Mouse (Mus musculus): ENCODE measurements around the gene Emilin1. TPM values are rescaled to one million over a fixed set of nuclear protein-coding genes. Genes with fewer than 3 reads are reported as not detected.

Emilin1 gene
- polyA plus RNA-seq, 1 experiment = 55.6 TPM

- Histone ChIP-seq H3K36me3 (ENCODE audit: control insufficient read depth, insufficient read depth, low read length) (peaks cover 1% of the 10 kb centered on the region; the same call in 1 of the 2 replicates), H3K4me3 (ENCODE audit: insufficient read depth, low read depth, low read length) (no peak overlapping the region), H3K27ac (ENCODE audit: insufficient read depth, low read depth, low read length) (no peak overlapping the region), H3K27me3 (replicated peaks; ENCODE audit: control insufficient read depth, insufficient read depth, low read length) (no peaks in the 10 kb centered on the region), H3K4me1 (ENCODE audit: control insufficient read depth, insufficient read depth, low read length) (peaks cover 20% of the 10 kb centered on the region)
- DNase-seq = no peak
- TF ChIP-seq POLR2A (IDR thresholded peaks at IDR 0.05; ENCODE audit: low read depth, low read length) = no peak
- no peak for TF ChIP-seq CTCF (conservative IDR thresholded peaks at IDR 0.05; ENCODE audit: insufficient read depth, insufficient read length, low read depth, low read length)
- 86% methylated on average over 6 of the region's 6 CpGs for WGBS
Observed at GRCm38 (mm10) chr5:30955751-30956150, 42.5 kb downstream of the Emilin1 start.

GRCm38 (mm10) chr5:30957891-30958290, 44.7 kb downstream of the Emilin1 start:
- Histone ChIP-seq H3K36me3 (ENCODE audit: control insufficient read depth, insufficient read depth, low read length) (peaks cover 1% of the 10 kb centered on the region; the same call in 1 of the 2 replicates), H3K27ac (ENCODE audit: insufficient read depth, low read depth, low read length) (no peak overlapping the region), H3K4me3 (ENCODE audit: insufficient read depth, low read depth, low read length) (no peak overlapping the region), H3K27me3 (replicated peaks; ENCODE audit: control insufficient read depth, insufficient read depth, low read length) (no peaks in the 10 kb centered on the region), H3K4me1 (ENCODE audit: control insufficient read depth, insufficient read depth, low read length) (peaks cover 17% of the 10 kb centered on the region)
- WGBS = 86% methylated on average over 6 of the region's 6 CpGs
- TF ChIP-seq POLR2A (IDR thresholded peaks at IDR 0.05; ENCODE audit: low read depth, low read length) (peak; percentile 24), CTCF (conservative IDR thresholded peaks at IDR 0.05; ENCODE audit: insufficient read depth, insufficient read length, low read depth, low read length) (no peak)
- no peak for DNase-seq

- 8% methylated on average over 19 of the region's 19 CpGs for WGBS
- TF ChIP-seq POLR2A (IDR thresholded peaks at IDR 0.05; ENCODE audit: low read depth, low read length) (no peak), CTCF (conservative IDR thresholded peaks at IDR 0.05; ENCODE audit: insufficient read depth, insufficient read length, low read depth, low read length) (no peak)
- DNase-seq = peak; percentile 79
Observed at GRCm38 (mm10) chr5:30959198-30959854, 46.1 kb downstream of the Emilin1 start.

GRCm38 (mm10) chr5:30959966-30960501, 46.8 kb downstream of the Emilin1 start, which contains the start of gene Preb:
TSS of gene Preb (minus strand) at chr5:30960361.
- Histone ChIP-seq H3K4me1 (ENCODE audit: control insufficient read depth, insufficient read depth, low read length) (peaks cover 17% of the 10 kb centered on the region), H3K27me3 (replicated peaks; ENCODE audit: control insufficient read depth, insufficient read depth, low read length) (no peaks in the 10 kb centered on the region), H3K4me3 (ENCODE audit: insufficient read depth, low read depth, low read length) (peak within 1 kb of the TSS; percentile 94), H3K36me3 (ENCODE audit: control insufficient read depth, insufficient read depth, low read length) (peaks cover 1% of the 10 kb centered on the region; the same call in 1 of the 2 replicates), H3K27ac (ENCODE audit: insufficient read depth, low read depth, low read length) (peak within 1 kb of the TSS; percentile 86)
- 1% methylated on average over 56 of the region's 56 CpGs for WGBS
- TF ChIP-seq POLR2A (IDR thresholded peaks at IDR 0.05; ENCODE audit: low read depth, low read length) (peak; percentile 63), CTCF (conservative IDR thresholded peaks at IDR 0.05; ENCODE audit: insufficient read depth, insufficient read length, low read depth, low read length) (no peak)
- DNase-seq = peak; percentile 99

More at GRCm38 (mm10) chr5:30959198-30959854, 46.1 kb downstream of the Emilin1 start:
- Histone ChIP-seq H3K4me3 (ENCODE audit: insufficient read depth, low read depth, low read length) (peak overlapping the region; percentile 94), H3K27me3 (replicated peaks; ENCODE audit: control insufficient read depth, insufficient read depth, low read length) (no peaks in the 10 kb centered on the region), H3K36me3 (ENCODE audit: control insufficient read depth, insufficient read depth, low read length) (peaks cover 1% of the 10 kb centered on the region; the same call in 1 of the 2 replicates), H3K4me1 (ENCODE audit: control insufficient read depth, insufficient read depth, low read length) (peaks cover 17% of the 10 kb centered on the region), H3K27ac (ENCODE audit: insufficient read depth, low read depth, low read length) (peak overlapping the region; percentile 79)

GRCm38 (mm10) chr5:30960814-30961213, 47.6 kb downstream of the Emilin1 start:
- no peak for TF ChIP-seq POLR2A (IDR thresholded peaks at IDR 0.05; ENCODE audit: low read depth, low read length)
- no peak for TF ChIP-seq CTCF (conservative IDR thresholded peaks at IDR 0.05; ENCODE audit: insufficient read depth, insufficient read length, low read depth, low read length)
- Histone ChIP-seq H3K36me3 (ENCODE audit: control insufficient read depth, insufficient read depth, low read length) (0 out of 2 replicates have a peak, but pooled peaks cover 1% of the 10 kb centered on the region), H3K4me3 (ENCODE audit: insufficient read depth, low read depth, low read length) (no peak overlapping the region), H3K27ac (ENCODE audit: insufficient read depth, low read depth, low read length) (peak overlapping the region; percentile 86; the same call in 1 of the 2 replicates), H3K4me1 (ENCODE audit: control insufficient read depth, insufficient read depth, low read length) (peaks cover 17% of the 10 kb centered on the region), H3K27me3 (replicated peaks; ENCODE audit: control insufficient read depth, insufficient read depth, low read length) (no peaks in the 10 kb centered on the region)
- 90% methylated on average over 2 of the region's 2 CpGs for WGBS
- DNase-seq = no peak

GRCm38 (mm10) chr5:30961545-30962505, 48.6 kb downstream of the Emilin1 start:
- DNase-seq = peak; percentile 59
- 52% methylated on average over 10 of the region's 10 CpGs for WGBS
- Histone ChIP-seq H3K36me3 (ENCODE audit: control insufficient read depth, insufficient read depth, low read length) (0 out of 2 replicates have a peak, but pooled peaks cover 1% of the 10 kb centered on the region), H3K27ac (ENCODE audit: insufficient read depth, low read depth, low read length) (peak overlapping the region; percentile 41; the same call in 1 of the 2 replicates), H3K4me1 (ENCODE audit: control insufficient read depth, insufficient read depth, low read length) (peaks cover 17% of the 10 kb centered on the region), H3K27me3 (replicated peaks; ENCODE audit: control insufficient read depth, insufficient read depth, low read length) (no peaks in the 10 kb centered on the region), H3K4me3 (ENCODE audit: insufficient read depth, low read depth, low read length) (no peak overlapping the region)
- TF ChIP-seq CTCF (conservative IDR thresholded peaks at IDR 0.05; ENCODE audit: insufficient read depth, insufficient read length, low read depth, low read length) (no peak), POLR2A (IDR thresholded peaks at IDR 0.05; ENCODE audit: low read depth, low read length) (no peak)
